Mouse (Mus musculus) midbrain, embryonic 11.5 days (tissue): ENCODE results near the gene Gm10192. TPM values are rescaled to one million over a fixed set of nuclear protein-coding genes. Genes with fewer than 3 reads are reported as not detected.

Experiments
- ATAC-seq: fragments of 200-750 bp; cut with Nextera tagmentation; 2 replicates; pipeline ENCODE4 v1.8.0; 2017; ENCODE audit warnings: moderate TSS enrichment, moderate library complexity; ENCODE audit not compliant: low FRiP score
- DNase-seq: peaks from one replicate; pipeline ENCODE4 v3.0.0; 2015; ENCODE audit warnings: low spot score; ENCODE audit errors: missing footprints
- H3K27ac ChIP-seq: fragments of 300-500 bp; sonication (generic); 2 replicates; pipeline ENCODE4 v1.5.1; 2014; ENCODE audit warnings: low read depth, low read length
- H3K27me3 ChIP-seq: fragments of 300-500 bp; sonication (generic); 2 replicates; pipeline ENCODE4 v1.6.1; 2014; ENCODE audit warnings: mild to moderate bottlenecking, low read length, moderate library complexity, mixed read lengths; ENCODE audit not compliant: control insufficient read depth, insufficient read depth
- H3K36me3 ChIP-seq: fragments of 300-500 bp; sonication (generic); 2 replicates; pipeline ENCODE4 v1.6.1; 2014; ENCODE audit warnings: mild to moderate bottlenecking, low read length, moderate library complexity, mixed read lengths; ENCODE audit not compliant: control insufficient read depth, insufficient read depth
- H3K4me1 ChIP-seq: fragments of 300-500 bp; sonication (generic); 2 replicates; pipeline ENCODE4 v1.6.1; 2014; ENCODE audit warnings: low read length; ENCODE audit not compliant: control insufficient read depth, insufficient read depth
- H3K4me2 ChIP-seq: fragments of 300-500 bp; sonication (generic); 2 replicates; pipeline ENCODE4 v1.6.1; 2014; ENCODE audit warnings: mild to moderate bottlenecking, moderate library complexity
- H3K4me3 ChIP-seq: fragments of 300-500 bp; sonication (generic); 2 replicates; pipeline ENCODE4 v1.5.1; 2014; ENCODE audit warnings: low read depth, low read length
- H3K9ac ChIP-seq: fragments of 300-500 bp; sonication (generic); 2 replicates; pipeline ENCODE4 v1.6.1; 2014; ENCODE audit warnings: low read length
- H3K9me3 ChIP-seq: fragments of 300-500 bp; sonication (generic); 2 replicates; pipeline ENCODE4 v1.6.1; 2016; ENCODE audit warnings: low read length; ENCODE audit not compliant: control insufficient read depth
- WGBS: fragments of 180-500 bp; shearing (Covaris S2); extraction: QIAGEN DNeasy Blood & Tissue Kit; methylation state at CpG from one replicate; pipeline ENCODE4 v1.1.7; 2014; 5-methylcytosine and 5-hydroxymethylcytosine counted together
- polyA plus RNA-seq: library from polyadenylated mRNA; unstranded; fragments of >200 nt; fragmentation: Nextera tagmentation; extraction: Ambion mirVana; gene quantifications from 2 replicates; pipeline ENCODE4 v1.2.1, GENCODE M21; 2014

Gm10192 gene
- polyA plus RNA-seq, 1 experiment from 2014 or later, result not detected

DNA sequence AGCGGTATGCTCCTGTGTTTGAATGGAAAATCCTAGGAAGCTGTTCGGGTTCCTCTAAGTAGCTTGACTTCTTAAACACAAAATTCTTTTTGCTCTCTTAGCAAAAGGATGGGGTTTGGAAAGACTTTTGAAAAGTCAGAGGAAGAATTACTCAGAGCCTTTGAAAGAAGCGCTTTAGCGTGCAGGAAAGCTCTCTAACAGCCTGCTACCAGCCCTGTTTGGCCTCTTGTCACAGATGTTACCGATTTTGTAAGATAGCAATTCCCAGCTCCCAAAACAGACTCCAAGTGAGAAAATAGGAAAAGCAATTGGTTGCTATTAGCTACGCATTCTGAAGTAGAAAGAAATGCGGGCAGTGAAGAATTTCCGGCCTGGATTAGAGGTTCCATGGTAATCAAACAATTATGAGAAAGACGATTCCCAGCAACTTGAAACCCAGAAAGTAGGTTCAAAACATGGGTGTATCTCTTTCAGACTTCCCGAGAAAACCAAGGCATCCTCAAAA lies 26.1 kb downstream of the Gm10192 start:
- H3K4me1 ChIP-seq, result peaks cover 16% of the 10 kb centered on the region
- H3K27ac ChIP-seq, result no peak overlapping the region
- H3K4me2 ChIP-seq, result no peak overlapping the region
- H3K9me3 ChIP-seq, result no peaks in the 10 kb centered on the region
- DNase-seq, result peak; percentile 84
- no peaks in the 10 kb centered on the region for H3K36me3 ChIP-seq
- 40% methylated on average over 10 of the region's 10 CpGs for WGBS
- peak; percentile 41; the same call in 1 of the 2 replicates for ATAC-seq
- no peak overlapping the region for H3K9ac ChIP-seq
- H3K27me3 ChIP-seq, result no peaks in the 10 kb centered on the region
- H3K4me3 ChIP-seq, result no peak overlapping the region

GRCm38 (mm10) chr4:97156084-97156483 lies 26.9 kb downstream of the Gm10192 start:
- Histone ChIP-seq H3K4me3 (no peak overlapping the region), H3K27me3 (no peaks in the 10 kb centered on the region), H3K4me1 (peaks cover 16% of the 10 kb centered on the region), H3K27ac (no peak overlapping the region), H3K36me3 (no peaks in the 10 kb centered on the region), H3K9me3 (no peaks in the 10 kb centered on the region), H3K9ac (no peak overlapping the region), H3K4me2 (no peak overlapping the region; the same call in 1 of the 2 replicates)
- DNase-seq (peak; percentile 84), ATAC-seq (peak; percentile 63)
- 37% methylated on average over 3 of the region's 3 CpGs for WGBS

- H3K9me3 ChIP-seq, result no peaks in the 10 kb centered on the region
- H3K4me2 ChIP-seq, result no peak overlapping the region
- DNase-seq (no peak), ATAC-seq (no peak)
- no peak overlapping the region for H3K9ac ChIP-seq
- no peak overlapping the region for H3K4me3 ChIP-seq
- H3K36me3 ChIP-seq, result no peaks in the 10 kb centered on the region
- H3K27me3 ChIP-seq, result no peaks in the 10 kb centered on the region
- no peak overlapping the region for H3K27ac ChIP-seq
- H3K4me1 ChIP-seq, result peaks cover 16% of the 10 kb centered on the region
Observed at GRCm38 (mm10) chr4:97153554-97153953, 29.4 kb downstream of the Gm10192 start.

DNA sequence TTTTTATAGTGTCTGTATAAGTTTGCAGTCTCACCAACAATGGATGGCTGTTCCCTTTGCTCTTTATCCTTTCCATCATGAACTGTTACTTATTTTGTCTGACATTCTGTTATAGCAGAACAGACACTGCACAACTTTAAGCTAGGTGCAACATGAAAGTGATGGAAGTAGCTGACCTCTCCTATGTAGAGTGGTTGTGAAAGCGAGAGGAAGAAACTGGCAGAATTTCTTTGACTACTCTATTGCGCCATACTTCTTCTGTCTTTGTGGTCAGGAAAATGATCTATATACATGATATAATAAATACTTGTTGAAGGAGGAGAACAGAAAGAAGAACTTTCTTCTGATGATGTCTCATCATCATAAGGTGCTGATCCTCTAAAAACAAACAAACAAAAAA lies 40.5 kb downstream of the Gm10192 start:
- 96% methylated on average over 2 of the region's 2 CpGs for WGBS
- no peak for ATAC-seq

More for the DNA sequence above, 40.5 kb downstream of the Gm10192 start:
- no peak for DNase-seq
- H3K36me3 ChIP-seq, result no peaks in the 10 kb centered on the region
- no peaks in the 10 kb centered on the region for H3K4me1 ChIP-seq
- H3K9ac ChIP-seq, result no peak overlapping the region
- H3K4me2 ChIP-seq, result no peak overlapping the region
- H3K4me3 ChIP-seq, result no peak overlapping the region
- H3K9me3 ChIP-seq, result no peaks in the 10 kb centered on the region
- H3K27ac ChIP-seq, result no peak overlapping the region
- H3K27me3 ChIP-seq, result no peaks in the 10 kb centered on the region
